Mouse (Mus musculus): ENCODE measurements around the gene Myo1d.
A peak's percentile ranks its signal among the peaks of the same experiment; 100 is the strongest.
"Not testable (repeated sequence)": the region's sequence is repeated elsewhere in the genome, so short reads cannot be mapped to it uniquely, and the experiment has no call there.

Myo1d gene

DNA sequence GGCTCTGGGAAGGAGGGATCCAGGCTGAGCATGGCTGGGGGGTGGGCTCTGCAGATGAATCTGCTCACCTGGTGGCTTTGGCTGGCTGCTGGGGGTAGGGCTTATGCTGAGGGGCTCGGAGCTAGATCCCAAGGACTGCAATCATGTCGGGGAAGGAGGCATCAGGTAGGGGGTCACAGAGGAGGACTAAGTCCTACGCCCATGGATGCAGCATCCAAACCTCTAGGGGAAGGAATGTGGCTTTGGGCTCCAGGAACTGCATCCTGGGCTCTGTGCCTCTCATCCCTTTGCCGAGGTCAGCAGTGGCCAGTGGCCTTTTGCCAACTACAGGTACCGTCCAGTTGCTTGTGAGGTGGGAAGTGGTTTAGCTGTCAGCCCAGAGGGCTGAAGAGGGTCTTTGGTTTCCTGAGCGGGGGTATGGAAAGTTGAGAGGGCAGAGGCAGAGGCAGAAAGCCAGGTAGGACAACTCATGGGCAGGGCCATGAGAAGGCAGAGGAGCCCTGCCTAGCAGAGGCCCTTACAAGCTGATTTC, 296.2 kb downstream of the Myo1d start:
- DNase-seq (ENCODE audit: low spot score in 2 of 2), result no peak

DNA sequence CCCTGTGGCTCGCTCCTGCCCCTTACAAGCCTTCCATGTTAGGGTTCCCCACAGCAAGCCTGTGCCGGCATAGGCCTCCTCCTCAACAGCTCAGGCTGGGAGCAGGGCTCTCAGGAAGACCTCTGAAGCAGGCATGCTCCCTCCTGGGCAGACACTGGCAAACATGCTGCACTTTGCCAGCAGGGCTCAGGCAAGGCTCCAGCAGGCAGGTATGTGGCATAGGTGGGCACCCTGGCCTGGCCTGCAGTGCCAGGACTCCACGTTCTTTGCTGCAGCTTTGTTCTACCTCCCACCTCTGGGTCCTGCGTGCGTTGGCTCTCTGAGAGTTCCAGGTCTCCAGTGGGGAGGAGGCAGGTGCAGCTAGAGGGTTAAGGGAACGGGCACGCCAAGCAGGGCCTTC, 296.9 kb downstream of the Myo1d start:
- no peak for DNase-seq (ENCODE audit: low spot score in 2 of 2)

DNA sequence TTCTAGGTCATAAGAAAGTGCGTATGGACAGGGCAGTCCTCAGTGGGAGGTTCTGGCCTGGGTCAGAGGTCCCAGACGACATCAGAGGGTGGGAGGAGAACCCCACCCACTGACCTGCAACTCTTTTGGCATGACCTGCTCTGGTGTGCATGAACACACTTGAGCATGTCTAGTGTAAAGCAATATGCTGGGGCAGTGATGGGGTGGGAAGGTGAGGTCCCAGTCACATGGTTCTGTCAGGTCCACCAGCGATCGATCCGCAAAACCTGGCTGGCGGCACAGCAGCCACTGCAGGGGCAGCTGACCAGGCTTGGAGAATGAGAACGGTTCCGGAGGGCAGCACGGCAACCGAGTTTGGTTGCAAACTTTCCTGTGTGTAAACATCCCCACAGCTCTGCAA, 297.5 kb downstream of the Myo1d start:
- no peak for DNase-seq (ENCODE audit: low spot score in 2 of 2)

DNA sequence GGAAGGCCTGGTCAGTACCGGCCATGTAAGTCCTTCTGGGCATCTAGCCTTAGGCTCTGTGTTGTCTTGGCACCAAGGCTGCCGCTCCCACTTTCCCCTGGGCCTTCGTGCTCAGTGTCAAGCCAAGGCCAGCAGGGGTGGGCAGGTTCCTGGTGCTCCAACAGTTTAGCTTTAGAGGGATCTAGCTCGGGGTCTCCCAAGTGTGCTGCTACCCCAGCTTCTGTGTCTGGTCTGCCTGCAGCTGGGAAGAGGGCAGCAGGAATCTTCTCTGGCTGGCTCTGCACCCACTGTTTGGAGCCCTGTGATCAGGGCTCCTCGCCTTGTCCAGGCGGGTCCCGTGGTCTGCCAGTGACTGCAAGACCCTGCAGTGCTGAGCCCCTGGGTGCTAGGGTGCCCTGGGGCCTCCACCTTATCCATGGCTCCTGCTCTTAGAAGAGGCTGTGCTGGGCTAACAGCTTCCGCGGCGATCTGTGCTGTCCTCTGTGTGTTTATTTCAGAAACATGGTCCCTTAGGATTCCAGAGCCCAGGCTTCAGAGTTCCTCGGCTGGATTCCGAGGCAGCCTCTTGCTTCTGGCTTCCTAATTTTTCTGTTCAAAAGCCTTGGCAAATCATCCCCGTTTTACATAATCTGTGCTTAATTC, 298.3 kb downstream of the Myo1d start:
- DNase-seq (ENCODE audit: low spot score in 2 of 2), result no peak

DNA sequence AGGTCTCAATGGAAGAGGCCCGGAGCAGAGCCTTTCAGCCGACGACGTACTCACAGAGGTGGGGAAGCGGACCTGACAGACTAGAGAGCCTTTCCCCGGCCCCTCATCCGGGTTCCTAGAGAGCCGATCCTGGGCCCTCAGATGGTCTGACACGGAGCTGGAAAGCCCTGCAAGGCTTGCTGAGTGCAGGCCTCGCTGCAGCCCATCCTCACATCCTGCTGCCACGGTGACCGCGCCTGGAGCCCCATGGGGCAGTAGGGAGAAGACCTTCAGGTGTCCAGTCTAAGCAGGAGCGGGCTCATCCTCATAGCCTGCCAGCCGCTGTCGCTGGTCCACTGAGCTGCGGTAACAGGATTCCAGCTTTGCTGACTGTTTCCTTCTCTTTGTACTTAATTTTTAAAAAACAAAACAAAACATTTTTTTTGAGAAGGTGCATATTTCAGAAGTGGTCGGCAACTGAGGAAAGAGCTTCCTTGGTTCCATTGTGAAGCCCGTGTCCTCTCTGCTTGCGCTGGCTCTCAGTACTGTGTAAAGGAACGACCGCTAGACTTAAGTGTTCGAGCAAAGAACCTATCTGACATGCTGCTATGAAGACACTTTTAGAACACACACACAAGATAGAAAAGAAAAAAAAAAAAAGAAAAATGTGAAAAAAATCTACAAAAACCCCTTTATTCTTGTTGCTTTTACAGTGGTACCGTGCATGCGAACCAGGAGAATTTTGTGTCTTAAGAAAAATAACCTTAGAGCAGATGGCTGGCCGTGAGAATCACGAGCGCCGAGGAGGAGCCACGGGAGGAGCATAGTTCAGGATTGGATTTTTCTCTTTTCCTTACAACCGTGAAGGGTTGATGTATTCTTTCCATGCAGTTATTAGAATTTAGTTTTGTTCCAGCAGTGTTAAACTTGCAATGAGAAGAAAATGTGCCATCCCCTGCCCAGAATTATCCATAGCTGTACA, 299.6 kb downstream of the Myo1d start:
- no peak for DNase-seq (ENCODE audit: low spot score in 2 of 2)

DNA sequence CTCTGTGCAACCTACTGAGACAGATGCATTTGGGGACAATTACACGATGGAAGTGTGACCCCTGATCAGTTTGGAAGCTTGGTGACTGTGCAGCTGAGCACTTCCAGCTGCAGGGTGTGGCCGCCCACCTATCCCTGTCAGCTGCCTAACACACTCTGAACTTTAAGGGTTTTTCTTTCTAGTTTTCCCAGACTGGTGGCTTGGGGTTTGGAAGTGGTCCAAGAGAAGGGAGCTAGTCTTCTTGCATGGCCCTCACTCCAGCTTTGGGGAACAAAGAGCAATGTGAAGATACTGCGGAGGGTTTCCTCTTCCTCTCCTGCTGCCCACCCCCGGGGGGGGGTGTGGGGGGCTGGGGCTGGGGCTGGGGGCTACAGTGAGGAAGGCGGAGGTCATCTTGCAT, 300.4 kb downstream of the Myo1d start:
- DNase-seq (ENCODE audit: low spot score in 2 of 2), result no peak

DNA sequence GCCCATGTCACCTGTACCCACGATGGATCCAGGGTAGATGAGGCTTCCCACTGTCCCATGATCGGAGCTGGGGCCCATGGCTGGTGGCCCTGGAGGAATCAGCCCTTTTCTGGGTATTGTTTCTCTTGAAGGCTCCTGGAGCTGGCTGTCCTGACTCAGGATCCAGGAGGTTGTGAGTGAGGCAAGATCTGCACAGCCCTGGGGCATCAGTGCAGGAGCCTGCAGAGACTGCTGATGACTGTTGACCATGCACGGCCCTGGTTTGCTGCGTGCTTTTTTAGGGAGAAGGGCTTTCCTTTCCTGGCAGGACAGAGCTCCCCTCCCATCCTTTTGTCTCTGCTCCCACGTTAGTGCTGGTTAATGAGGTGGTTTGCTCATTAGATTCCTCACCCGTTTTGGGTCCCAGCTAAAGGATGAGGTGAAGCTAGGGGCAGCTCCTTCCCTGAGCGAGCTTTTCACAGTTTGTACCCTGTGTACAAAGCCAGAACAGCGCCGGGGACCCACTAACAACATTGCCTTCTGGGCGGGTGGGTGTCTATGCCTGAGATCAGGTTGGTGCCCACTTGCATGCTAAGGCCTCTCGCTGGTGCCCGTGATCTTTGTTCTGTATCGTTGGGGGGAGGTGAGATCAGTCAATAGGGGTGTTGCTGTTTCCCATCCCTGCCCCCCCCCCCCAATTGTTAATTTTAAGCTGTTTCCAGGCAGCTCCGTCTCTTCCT, 301.0 kb downstream of the Myo1d start:
- DNase-seq (ENCODE audit: low spot score in 2 of 2), result no peak

DNA sequence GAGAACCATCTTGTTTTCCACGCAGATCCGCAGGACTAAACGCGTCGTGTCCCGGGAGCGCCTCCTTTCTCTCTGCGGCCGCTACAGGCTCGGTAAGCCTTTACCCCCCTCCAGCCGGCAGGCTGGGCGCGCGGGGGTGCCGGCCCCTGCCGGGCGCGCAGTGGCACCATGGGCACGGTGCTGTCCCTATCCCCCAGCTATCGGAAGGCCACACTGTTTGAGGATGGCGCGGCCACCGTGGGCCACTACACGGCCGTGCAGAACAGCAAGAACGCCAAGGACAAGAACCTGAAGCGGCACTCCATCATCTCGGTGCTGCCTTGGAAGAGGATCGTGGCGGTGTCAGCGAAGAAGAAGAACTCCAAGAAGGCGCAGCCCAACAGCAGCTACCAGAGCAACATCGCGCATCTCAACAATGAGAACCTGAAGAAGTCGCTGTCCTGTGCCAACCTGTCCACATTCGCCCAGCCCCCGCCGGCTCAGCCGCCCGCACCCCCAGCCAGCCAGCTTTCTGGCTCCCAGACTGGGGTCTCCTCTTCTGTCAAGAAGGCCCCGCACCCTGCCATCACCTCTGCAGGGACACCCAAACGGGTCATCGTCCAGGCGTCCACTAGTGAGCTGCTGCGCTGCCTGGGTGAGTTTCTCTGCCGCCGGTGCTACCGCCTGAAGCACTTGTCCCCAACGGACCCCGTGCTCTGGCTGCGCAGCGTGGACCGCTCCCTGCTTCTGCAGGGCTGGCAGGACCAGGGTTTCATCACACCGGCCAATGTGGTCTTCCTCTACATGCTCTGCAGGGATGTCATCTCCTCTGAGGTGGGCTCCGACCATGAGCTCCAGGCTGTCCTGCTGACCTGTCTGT, 302.3 kb downstream of the Myo1d start:
- peak; percentile 16 to 21 for DNase-seq (ENCODE audit: low spot score in 2 of 2)

DNA sequence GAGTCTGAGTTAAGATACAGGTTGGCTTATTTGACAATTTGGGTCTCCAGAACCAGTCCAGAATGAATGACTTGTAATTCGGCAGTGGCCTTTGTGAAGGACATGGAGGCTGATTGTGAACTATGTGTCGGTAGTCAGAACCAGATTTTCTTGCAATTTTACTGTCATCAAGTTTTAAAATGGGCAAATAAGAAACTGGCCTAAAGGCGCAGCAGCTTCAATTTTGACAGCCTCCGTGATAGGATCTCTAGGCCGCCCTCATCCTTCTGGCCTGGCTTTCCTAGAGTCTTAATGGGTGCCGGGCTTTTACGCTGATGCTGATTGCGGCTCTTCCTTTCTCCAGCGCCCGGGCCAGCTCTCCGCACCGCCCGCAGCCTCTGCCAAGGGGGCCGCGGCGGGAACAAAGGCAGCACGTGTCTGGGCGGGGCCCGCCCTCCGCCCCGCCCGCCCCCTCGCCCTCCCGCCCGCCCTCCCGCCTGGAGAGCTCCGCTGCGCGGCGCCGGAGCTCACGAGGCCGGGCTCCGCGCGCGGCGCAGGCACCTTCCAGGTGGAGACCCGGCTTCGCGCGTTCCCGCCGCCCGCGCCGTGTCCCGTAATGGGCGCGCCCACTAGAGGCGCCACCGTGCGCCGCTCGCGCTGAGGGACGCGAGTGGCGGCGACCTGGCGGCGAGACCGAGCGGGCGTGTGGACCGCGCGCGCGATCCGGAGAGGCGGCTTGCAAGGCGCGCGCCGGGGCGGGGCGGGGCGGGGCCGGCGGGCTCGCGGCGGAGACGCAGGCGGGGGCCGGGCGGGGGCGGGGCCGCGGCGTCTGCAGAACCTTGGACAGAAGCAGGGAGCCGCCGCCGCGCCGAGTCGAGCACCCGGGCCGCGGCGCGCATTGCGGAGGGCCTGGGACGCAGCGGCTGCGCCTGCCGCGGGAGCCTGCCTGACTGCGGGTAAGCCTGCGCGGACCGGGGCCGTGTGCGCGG, 303.3 kb downstream of the Myo1d start, which contains the start of gene Cdk5r1:
TSS of gene Cdk5r1 (plus strand) at position 802 of the 968 bp plus-strand sequence.
- DNase-seq (ENCODE audit: low spot score in 2 of 2), result peak; percentile 86 to 89

DNA sequence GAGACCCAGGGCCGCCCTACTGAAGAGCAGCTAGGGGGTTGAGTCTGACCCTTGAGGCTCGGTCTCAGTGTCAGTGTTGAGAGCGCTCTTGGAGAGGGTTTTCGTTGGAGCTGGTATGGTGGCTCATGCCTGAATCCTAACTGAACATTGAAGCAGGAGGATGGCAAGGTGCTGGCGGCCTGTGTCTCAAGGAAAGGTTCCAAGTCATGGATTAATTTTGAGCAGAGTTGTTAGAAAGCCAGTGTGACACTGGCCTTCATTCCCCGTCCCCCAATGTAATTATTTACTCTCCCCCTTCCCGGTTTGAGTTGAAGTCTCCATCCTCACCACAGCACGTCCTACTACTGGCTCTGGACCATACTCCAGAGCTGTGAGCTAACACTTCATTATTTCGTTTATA, 304.3 kb downstream of the Myo1d start:
- DNase-seq (ENCODE audit: low spot score in 2 of 2), result no peak

DNA sequence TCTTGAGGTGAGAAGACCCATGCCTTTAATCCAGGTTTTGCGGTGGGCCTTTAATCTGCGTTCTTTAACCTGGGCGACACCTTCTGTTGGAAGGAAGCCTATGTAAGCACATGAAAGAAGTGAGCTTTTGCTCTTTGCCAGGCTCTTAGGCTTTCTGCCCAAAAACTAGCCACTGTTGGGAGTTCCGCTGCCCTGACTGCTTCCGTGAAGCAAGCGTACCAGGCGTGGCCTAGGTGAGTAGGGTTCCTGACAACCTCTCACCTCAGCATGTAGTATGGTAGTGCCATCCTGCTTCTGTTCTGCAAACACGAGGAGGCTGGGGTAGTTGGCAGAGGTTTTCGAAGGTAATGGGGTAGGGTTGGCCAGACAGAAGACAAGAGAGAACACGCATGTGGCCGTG, 305.0 kb downstream of the Myo1d start:
- no peak for DNase-seq (ENCODE audit: low spot score in 2 of 2)

DNA sequence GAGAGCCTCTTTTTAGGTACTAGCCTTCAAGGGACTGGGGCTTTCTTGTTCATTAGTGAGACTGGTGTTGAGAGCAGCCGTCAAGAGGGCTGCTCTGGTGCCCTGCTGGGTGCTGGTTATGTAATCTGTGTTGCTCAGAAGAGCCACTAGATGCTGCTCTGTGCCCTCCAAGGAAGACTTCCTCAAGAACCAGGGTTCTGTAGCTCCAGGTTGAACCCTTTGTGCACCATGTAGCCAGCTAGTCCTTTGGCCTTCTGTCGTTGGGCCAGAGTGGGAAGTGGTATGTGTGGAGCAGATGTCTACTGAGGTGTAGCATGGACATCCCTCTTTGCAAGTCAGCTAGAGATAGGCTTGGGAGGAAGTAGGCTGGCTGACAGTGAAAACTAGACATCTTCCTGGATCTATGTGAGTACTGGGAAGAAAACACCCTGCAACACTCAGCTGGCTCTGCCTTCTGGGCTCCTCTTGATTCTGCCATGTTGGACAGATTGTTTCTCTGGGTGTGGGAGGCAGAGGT, 305.6 kb downstream of the Myo1d start:
- DNase-seq (ENCODE audit: low spot score in 2 of 2), result peak in 1 of 2 experiments; percentile 26

DNA sequence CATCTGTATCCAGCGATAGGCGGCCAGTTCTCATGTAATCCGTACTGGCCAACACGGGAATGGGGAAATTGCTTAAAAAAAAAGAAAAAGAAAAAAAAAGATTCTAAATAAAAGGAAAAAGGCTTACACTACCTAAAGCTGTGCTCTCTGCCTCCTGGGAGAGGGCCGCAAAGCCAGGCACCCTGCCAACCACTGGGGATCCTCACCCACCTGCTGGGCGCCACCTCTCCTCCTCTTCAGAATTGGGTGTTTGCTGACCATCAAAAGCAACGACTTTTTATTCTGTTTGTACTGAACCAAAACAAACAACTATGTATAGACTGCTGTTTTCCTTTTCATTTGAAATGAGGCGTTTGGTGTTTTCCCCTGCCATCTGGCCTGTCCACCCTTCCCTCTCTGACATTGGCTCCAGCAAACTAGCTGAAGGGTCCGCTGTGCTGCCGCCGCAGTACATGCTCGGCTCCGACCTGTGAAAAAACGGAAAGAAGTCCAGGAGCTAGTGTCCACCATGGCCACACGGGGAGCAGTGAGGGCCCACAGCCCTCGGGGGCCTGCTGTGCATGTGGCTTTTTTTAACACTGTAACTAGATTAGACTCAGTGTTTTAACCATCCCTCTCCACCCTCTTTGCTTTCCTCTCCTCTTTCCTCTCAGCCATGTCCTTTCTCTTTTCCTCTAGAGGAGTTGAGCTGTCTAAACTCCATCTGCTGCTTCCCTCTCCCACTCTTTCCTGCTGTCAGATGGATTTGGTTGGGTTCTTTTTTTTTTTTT, 307.8 kb downstream of the Myo1d start:
- DNase-seq (ENCODE audit: low spot score in 2 of 2), result no peak

DNA sequence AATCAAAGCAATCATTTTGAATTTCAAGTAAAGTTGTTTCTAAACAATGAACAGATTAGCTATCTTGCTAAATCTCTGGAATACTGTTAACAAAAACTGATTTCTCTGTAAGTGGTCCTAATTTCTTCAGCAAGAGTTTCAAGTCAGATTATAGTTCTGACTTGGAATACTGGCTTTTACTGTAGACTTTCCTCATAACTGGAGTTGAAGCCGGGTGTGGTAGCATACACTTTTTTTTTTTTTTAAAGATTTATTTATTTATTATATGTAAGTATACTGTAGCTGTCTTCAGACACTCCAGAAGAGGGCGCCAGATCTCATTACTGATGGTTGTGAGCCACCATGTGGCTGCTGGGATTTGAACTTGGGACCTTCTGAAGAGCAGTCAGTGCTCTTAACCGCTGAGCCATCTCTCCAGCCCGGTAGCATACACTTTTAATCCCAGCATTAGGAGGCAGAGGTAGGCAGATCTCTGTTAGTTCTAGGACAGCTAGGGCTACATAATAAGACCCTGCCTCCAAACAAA, 316.2 kb downstream of the Myo1d start:
- not testable (repeated sequence) for DNase-seq (ENCODE audit: low spot score in 2 of 2)

DNA sequence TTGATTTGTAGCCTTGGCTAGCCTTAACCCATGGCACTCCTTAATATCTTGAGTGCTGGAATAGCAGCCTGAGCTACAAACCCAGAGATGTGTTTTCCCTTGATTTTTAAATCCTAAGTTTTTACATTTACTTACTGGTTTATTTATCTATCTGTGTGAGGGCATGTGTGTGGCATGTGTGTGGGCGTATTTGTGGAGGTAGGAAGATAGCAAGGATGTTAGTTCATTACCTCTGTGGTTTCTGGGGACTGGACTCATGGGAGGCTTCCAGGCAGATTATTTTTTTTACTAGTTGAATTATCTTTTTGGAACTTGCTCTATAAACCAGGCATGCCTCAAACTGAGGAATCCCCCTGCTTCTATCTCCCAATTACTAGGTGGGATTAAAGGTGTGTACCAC, 326.6 kb downstream of the Myo1d start:
- DNase-seq (ENCODE audit: low spot score in 2 of 2), result no peak

DNA sequence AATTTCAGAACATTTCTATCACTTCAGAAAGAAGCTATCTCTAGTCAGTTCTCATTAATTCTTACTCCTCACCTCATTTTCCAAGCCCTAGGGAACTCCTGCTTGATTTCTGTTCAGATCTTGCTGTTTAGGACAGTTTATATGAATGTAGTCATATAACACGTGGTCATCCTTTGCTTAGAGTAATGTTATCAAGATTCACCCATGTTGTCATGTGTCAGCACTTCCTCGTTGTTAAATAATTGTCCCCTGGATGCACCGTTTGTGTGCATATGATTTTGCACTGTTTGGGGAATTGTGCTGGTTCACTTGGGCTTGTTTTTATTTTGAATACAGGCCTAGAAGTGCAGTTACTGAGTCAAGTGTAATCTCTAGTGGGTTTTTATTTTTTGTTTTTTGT, 327.6 kb downstream of the Myo1d start:
- no peak for DNase-seq (ENCODE audit: low spot score in 2 of 2)

DNA sequence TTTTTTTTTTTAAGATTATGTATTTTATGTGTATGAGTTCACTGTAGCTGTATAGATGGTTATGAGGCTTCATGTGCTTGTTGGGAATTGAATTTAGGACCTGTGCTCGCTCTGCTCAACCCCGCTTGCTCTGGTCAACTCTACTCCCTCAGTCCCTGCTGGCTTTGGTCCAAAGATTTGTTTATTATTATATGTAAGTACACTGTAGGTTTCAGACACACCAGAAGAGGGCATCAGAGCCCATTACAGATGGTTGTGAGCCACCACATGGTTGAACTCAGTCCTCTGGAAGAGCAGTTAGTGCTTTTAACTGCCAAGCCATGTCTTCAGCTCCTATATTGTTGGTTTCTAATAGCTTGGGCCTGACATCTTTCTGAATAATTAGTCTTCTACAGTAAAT, 330.0 kb downstream of the Myo1d start:
- no peak for DNase-seq (ENCODE audit: low spot score in 2 of 2)

DNA sequence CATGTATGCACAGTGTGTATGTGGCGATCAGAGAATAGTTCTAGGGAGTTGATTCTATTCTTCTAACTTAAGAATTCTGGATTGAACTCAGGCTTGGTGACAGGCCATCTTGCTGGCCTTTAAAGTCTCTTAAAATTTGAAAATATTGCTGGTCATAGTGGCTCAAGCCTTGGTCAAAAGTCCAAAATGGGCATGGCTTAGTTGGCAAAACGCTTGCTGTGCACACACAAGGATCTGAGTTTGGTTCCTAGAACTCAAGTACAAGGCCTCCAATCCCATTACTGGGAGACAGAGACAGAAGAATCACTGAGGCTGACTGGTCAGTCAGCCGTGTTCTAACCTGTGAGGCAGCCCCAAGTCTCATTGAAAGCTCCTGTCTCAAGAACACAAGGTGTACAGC, 332.9 kb downstream of the Myo1d start:
- no peak for DNase-seq (ENCODE audit: low spot score in 2 of 2)
